Mouse (Mus musculus): ENCODE results near the gene Vma21-ps.
"Not testable (repeated sequence)": the region's sequence is repeated elsewhere in the genome, so short reads cannot be mapped to it uniquely, and the experiment has no call there.

Vma21-ps gene

DNA sequence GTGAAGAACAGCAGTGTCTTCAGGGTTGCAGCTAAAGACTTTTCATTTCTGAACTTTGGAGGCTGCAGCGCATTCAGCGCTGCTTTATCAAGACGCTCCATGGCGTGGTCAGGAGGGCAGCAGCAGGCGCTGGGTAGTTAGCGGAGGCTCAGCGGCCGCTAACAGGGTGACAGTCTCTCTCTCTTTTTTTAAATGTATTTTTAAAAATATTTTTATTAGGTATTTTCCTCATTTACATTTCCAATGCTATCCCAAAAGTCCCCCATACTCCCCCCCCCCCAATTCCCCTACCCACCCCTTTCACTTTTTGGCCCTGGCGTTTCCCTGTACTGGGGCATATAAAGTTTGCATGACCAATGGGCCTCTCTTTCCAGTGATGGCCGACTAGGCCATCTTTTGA, at the start of gene Vma21-ps:
TSS of gene Vma21-ps (minus strand) at position 101 of the 400 bp plus-strand sequence.
- not testable (repeated sequence) for TF ChIP-seq GATA4 (IDR thresholded peaks at IDR 0.05; ENCODE audit: insufficient replicate concordance, low read length)

DNA sequence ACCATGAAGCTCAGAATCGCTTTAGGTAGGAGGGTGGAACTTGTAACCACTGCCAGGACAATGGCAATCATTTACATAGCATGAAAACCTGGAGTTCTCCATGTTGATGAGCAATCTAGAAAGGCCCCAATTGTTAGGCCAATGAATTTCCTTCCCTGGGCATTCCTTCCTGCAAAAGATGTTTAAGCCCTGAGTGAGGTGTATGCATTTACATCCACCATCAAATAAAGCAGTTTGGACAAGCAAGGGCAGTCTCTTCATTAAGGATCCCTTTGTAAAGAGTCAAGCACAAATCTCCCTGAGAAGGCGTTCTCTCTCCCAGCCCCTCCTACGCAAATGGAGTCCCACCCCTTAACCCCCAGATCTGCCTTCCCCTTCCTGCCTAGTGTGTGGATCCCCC, 46.0 kb upstream of the Vma21-ps start:
- TF ChIP-seq GATA4 (IDR thresholded peaks at IDR 0.05; ENCODE audit: insufficient replicate concordance, low read length) = no peak

DNA sequence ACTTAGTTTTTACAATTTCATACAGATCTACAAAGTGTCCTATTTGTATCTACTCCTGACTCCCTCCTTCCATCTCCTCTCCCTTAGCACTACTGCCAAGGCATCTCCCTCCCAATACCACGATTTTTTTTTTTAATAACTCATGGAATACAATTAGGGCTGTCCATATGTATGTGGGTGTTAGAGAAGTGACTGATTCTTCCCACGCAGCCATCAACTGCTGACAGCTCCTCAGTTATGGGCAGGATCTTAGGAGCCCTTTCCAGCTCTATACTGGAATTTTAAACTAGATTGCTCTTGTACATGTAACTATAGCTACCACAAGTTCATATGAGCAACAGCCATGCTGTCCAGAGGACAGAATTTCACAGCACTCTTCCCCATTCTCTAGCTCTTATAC, 33.6 kb upstream of the Vma21-ps start:
- TF ChIP-seq GATA4 (IDR thresholded peaks at IDR 0.05; ENCODE audit: insufficient replicate concordance, low read length) = no peak

DNA sequence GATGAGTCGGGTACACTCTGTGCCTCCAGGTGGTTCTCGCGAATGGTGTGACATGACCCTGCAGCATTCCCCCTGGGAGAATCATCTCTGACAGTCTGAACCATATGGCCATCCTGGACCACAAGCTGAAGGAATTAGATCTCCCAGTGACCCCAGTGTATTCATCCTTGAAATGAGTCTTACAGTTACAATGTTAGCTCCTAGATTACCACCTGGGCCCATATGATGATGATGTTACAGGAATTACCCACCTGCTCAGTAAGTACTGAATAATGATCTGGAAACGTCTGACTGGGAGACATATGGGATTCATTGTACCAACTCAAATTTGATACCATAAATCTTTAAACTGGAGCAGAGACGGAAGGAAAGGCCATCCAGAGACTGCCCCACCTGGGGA, 29.4 kb upstream of the Vma21-ps start:
- TF ChIP-seq GATA4 (IDR thresholded peaks at IDR 0.05; ENCODE audit: insufficient replicate concordance, low read length) = no peak

DNA sequence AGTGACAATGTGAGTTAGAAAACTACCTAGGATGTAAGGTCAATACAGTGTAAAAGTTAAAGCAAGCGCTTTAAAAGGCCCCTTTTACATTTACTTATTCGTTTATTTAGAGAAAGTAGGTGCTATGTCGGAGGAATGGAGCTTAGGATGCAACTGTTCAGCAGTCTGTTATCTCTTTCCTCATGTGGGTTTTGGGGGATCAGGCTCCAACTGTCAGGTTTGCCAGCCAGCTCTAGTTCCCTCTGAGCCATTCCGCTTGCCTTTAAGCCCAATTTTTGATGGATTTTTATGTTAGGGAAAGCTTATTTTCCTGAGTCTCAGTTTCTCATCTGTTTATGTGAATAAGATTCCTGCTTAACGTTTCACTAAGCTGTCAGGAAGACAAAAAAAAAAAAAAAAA, 22.3 kb upstream of the Vma21-ps start:
- TF ChIP-seq GATA4 (IDR thresholded peaks at IDR 0.05; ENCODE audit: insufficient replicate concordance, low read length) = no peak

DNA sequence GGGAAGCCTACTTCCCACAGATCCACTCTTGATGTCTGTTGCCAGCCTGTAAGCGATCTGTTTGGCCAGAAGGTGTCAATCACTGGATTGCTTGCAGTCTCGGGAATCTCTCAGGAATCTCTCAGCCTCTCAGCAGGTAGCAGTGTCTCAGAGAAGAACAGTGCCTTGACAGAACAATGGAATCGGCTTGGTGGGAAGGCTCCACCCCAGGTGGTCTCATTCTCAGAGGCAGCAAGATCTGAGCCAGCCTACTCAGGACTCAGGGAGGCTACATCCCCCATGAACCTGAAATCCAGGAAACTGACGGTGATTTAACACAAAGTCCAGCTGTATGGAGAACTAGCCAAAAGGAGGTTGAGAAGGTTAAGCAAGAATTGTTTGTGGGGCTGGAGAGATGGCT, 20.5 kb upstream of the Vma21-ps start:
- no peak for TF ChIP-seq GATA4 (IDR thresholded peaks at IDR 0.05; ENCODE audit: insufficient replicate concordance, low read length)

DNA sequence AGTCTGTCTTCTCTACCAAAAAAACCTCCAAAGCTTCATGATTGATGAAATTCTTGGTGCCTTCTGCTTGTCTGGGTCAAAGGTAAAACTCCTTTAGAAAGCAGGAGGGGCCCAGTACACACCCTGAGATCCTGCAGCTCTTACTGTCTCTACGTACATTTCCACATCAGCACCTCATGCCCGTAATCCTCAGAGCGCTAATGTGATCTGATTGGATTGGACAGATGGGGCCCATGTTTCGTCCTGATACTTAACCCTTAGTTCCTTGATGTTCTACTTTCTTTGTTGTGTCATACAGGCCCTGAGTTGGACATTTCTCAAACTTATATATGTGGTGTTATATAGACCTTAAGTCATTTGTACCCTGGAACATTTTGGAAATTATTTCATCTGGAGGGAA, 9.6 kb downstream of the Vma21-ps start:
- TF ChIP-seq GATA4 (IDR thresholded peaks at IDR 0.05; ENCODE audit: insufficient replicate concordance, low read length) = no peak

DNA sequence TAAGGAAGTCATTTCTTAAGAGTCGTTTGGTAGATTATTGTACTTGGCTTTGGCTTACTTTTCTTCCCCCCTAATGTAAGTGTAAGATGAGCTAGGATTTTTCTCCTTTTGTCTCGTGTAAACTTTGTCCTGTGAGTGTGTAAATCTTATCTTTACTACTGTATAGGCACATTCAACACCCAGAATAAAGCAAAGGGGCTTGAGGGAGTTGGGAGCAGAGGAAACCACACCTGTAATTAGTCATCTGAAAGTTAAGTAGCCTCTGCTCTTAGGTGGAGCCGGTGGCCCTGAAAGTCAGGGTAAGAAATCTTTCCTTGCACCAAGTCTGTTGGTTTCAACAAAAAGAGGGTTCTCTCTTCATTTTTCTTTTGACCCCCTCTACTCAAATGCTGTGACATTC, 23.6 kb downstream of the Vma21-ps start:
- no peak for TF ChIP-seq GATA4 (IDR thresholded peaks at IDR 0.05; ENCODE audit: insufficient replicate concordance, low read length)

DNA sequence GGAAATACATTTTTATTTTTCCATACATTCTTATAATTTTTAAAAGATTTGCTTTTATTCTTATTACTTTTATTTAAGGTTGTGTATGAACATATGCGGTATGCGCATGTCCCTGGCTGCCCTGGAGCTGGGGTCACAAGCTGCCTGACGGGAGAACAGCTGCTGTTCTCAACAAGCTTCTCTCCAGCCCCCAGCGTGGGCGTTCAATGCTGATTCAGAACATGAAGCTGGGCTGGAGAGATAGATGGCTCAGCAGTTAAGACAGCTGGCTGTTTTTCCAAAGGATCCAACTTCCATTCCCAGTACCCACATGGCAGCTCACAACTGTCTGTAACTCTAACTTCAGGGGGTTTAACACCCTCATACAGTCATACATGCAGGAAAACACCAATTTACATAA, 35.7 kb downstream of the Vma21-ps start:
- TF ChIP-seq GATA4 (IDR thresholded peaks at IDR 0.05; ENCODE audit: insufficient replicate concordance, low read length) = no peak

DNA sequence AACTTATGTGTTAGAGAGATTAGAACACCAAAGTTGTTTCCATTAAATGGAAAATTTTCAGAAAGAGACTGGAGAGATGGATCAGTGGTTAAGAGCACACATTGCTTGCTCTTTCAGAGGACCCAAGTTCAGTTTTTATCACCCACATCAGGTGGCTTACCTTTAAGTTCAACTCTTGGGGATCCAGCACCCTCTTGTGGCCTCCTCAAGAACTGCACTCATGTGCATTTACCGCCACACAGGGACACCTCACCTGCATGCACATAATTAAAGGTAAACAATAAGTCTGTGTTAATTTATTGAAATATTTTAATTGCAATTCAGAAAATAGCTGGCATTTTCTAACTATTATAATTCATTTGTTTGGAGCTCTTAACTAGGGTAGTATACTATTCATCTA, 37.3 kb downstream of the Vma21-ps start:
- TF ChIP-seq GATA4 (IDR thresholded peaks at IDR 0.05; ENCODE audit: insufficient replicate concordance, low read length) = no peak

All from liver, adult (tissue).